Mouse (Mus musculus): Measurements from ENCODE around the gene 2310033P09Rik.

- no peak for TF ChIP-seq EP300 (IDR thresholded peaks at IDR 0.05; ENCODE audit: low read depth)
- TF ChIP-seq CTCF (IDR thresholded peaks at IDR 0.05; ENCODE audit: low read depth) = no peak
Measured at GRCm38 (mm10) chr11:59208153-59208831, at the start of gene 2310033P09Rik.

Data from liver, embryonic 14.5 days (tissue).